Mouse (Mus musculus): Measurements from ENCODE around the gene Rfx4.
A peak's percentile ranks its signal among the peaks of the same experiment; 100 is the strongest.

Rfx4 gene

DNA sequence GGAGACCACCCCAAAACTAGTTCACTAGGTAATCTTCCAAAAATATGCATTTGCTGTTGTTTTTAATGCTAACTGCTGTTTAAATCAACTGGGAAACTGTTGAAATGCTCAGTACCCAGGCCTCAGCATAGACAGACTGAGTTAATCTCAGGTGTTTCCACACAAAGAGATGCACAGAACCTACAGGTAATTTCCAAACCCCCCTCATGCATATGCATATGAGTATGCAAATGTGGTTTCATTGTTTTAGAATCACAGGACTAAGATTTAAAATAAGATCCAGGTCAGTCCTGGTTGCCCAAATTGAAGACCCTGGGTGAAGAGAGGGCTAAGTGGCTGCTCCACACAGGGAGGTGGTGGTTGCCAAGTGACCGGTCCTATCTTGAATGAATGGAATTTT is 157.3 kb downstream of the Rfx4 start:
- no peak for DNase-seq

GRCm38 (mm10) chr10:84915476-84915875 is 159.6 kb downstream of the Rfx4 start:
- DNase-seq = no peak

DNA sequence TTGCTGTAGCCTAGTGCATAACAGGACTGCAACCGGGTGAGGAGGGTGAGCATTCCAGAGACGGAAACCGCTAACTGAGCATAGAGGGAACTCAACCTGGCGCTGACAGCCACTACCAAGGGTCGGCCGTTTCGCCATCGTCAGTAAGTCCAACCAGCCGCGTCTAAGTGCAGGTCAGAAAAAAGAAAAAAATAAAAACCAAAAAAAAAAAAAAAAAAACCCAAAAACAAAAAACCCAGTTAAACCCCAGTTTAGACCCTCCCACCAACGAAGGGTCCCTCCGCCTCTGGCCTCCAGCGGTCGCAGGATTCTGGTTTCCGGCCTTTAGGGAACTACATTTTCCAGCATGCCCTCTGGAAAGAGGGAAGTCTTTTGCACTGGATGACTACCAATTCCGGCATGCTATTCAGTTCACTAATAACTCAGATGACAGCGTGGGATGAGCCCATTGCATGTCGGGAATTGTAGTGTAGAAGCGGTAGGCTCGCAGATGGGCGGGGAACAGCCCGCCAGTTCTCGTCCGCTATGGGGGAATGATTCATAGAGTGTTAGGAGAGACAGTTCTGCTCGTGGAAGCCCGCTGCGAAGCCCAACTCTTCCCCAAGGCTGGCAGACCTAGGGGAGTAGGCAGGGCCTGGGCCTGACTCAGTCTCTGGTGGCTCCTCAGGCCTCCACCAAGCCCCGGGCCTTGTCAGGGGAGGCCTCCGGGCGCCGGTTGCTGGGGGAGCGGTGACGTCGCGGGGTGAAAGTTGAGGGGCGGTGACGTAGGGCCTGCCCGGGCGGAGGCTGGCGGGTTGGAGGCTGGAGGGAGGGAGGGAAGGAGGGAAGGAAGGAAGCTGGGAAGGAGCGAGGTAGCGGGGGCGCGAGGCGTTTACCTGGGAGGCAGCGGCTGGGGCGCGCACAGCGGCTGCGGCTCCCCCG is 161.2 kb downstream of the Rfx4 start, which contains the start of gene Ric8b:
Gene Ric8b (plus strand): TSS at position 807 of the 921 bp plus-strand sequence.
- DNase-seq = peak; percentile 94

GRCm38 (mm10) chr10:84917731-84918095 is 161.9 kb downstream of the Rfx4 start:
- DNase-seq = no peak

DNA sequence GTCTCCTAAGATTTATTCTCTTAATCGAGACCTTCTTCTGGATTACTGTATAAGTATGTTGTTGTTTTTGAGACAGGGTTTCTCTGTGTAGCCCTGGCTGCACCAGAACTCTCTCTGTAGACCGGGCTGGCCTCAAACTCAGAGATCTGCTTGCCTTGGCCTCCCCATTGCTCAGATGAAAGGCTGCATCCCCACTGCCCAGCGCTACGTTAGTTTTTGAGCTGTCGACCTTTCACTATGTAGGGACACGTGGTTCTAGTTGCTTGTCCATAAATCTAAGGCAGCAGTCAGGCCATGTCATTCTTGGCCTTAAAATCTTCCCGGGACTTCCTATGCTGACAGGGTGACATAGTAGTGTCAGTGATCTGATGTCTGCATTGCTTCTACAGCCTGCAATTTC is 170.5 kb downstream of the Rfx4 start:
- DNase-seq = no peak

DNA sequence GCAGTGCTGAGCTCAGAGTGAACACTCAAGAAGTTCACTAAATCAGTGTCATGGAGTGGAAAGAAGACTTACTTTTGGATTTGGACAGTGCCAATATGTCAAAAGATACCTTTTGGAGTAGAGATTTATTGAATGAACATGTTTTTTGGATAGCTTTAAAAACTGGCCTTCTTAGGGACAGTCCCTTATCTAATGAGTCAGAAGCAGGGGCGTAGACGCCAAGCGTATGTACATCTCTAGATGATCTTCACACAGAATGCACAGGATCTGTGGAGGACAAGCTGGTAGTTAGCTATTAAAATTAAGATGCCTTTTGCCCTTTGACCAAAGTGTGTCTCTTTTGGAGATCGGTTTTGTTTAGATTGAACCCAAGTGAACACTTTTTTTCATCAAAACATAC is 171.0 kb downstream of the Rfx4 start:
- no peak for DNase-seq

- no peak for DNase-seq
These were observed 172.6 kb downstream of the Rfx4 start for GRCm38 (mm10) chr10:84928465-84928864.

GRCm38 (mm10) chr10:84935553-84936209 is 179.8 kb downstream of the Rfx4 start:
- DNase-seq = no peak

DNA sequence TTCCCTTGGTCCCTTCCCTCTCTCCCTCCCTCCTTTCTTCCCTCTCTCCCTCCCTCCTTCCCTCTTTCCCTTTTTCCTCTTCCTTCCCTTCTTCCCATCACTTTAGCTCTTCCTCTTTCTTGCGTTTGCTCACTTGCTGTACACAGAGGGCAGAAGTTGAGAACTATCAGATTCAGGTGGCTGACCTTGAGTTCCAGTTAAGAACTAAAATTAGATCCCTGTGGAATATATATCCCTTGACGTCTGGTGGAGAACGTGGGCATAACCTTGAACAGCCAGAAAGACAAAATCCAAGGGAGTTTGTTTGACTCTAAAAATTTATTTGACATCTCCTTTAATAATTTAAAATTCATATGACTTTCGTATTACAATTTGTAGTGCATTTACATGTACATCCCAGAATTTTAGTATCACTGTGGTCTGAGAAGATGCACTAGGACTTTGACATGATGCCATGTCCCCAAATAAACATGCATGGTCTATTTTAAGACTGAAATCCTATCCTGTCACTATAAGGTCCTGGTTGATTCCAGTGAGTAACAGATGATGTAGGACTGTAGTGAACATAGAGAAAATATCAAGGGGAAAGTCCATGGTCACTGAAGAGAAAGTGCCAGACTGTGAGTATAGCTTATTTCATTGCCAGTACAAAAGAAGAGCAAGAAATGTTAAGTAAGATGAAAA is 181.1 kb downstream of the Rfx4 start:
- no peak for DNase-seq

GRCm38 (mm10) chr10:84938094-84938820 is 182.4 kb downstream of the Rfx4 start:
- no peak for DNase-seq

DNA sequence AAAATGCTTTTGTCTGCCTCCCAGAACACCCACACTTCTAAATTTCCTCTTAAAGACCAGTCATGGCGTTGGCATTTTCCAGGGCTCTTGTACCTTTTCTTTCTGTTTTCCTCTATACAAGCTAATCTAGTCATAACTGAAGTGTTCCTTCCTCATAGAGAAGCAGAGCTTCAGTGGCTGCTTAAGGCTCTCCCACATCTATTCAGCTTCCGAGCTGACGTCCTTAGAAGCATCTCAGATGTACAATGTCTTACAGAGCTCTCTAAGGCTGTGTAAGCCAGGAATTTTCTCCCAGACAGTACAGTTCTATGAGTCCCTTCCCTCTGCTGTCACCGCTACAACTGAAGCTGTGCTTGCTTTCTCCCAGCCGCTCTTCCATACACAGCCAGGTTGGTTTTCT is 183.0 kb downstream of the Rfx4 start:
- DNase-seq = no peak

GRCm38 (mm10) chr10:84940356-84940755 is 184.5 kb downstream of the Rfx4 start:
- no peak for DNase-seq

DNA sequence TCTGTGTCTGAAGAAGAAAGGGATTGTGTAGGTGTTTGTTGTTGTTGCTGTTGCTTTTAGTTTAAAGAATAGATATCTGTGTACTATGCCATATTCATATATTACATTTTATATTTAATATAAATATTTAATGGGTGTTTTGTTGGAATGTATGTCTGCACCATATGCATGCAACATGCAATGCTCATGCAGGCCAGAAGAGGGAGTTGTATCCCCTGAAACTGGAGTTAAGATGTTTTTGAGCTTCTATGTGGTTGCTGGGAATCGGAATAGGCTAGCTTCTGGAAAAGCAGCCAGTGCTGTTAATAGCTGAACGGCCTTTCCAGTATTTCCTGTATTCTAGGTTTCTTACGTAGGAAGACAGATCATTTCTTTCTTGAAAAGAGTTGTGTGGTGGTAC is 189.8 kb downstream of the Rfx4 start:
- no peak for DNase-seq

DNA sequence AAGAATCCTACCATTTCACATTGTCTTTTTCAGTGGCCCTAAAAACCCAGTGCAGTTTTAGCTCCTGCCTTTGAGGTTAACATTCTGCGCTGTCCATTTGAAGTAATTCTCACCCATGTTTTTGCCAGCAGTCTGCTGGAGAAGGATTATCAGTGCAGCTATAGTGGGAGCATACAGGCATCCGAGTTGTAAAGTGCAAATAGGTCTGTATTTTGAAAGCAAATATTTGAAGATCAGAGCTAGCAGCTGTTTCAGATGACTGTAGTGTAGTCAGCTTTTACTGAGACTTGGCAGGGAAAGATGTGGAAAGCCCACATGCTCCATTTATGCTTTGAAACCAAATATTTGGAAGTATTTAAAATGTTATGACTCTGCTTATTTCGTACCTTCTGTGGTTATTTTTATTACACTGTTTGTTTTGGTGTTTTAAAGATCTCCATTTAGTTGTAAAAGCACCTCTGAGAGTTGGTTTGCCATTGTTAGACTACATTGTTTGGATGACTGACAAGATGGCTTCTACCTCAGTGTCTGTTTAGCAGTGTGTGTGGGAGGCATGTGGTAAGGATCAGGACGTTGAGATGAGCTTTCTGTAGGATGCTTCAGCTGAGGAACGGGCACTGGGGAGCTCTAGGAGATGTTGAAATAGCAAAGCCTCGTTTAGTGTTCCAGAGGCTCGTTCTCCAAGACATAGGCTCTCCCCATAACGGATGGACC is 193.3 kb downstream of the Rfx4 start:
- DNase-seq = no peak

DNA sequence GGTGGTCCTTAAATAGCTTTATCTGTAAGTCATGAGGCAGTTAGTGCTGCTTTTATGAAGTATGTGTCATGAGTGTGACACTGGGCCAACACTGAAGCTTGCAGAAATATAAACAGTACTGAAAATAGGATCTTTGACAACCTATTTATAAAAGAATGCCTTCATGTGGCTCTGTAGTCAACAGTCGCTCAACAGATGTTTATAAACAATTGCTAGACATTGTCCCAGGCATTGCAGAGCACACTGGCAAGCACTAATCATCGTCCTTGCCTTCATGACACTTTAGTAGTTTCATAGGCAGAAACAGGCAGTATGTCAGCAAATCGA is 193.8 kb downstream of the Rfx4 start:
- DNase-seq = no peak

DNA sequence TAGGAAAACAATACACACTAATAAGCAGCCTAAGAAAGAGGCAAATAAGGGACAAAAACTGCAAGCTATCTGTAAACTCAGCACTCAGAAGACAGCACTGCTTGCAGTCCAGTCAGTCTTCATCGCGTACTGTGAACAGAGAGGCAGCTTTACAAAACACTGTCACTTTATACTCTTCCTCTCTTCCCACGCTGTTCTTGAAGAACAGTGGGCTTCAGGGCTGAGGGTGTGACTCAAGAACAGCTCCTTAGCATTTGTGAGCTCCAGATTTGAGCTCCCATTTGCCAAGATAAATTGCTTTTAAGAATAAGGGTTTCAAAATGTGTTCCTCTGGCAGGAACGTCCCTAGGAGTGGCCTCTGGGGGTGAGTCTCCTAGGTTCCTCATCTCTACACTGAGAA is 194.5 kb downstream of the Rfx4 start:
- no peak for DNase-seq

GRCm38 (mm10) chr10:84954236-84954635 is 198.4 kb downstream of the Rfx4 start:
- no peak for DNase-seq
